Mouse (Mus musculus): Measurements from ENCODE around the gene Zpr1. TPM values are rescaled to one million over a fixed set of nuclear protein-coding genes. Genes with fewer than 3 reads are reported as not detected.
"Not testable (repeated sequence)": the region's sequence is repeated elsewhere in the genome, so short reads cannot be mapped to it uniquely, and the experiment has no call there.

Gene Zpr1
- polyA plus RNA-seq, 1 experiment from 2014 or later, result 23.4 TPM

GRCm38 (mm10) chr9:46314921-46315320, 42.1 kb downstream of the Zpr1 start:
- H3K4me1 ChIP-seq (replicated peaks), result no peaks in the 10 kb centered on the region
- WGBS (ENCODE audit: insufficient replicate concordance), result 48% methylated on average over 2 of the region's 2 CpGs
- H3K9ac ChIP-seq, result no peak overlapping the region
- H3K36me3 ChIP-seq (replicated peaks), result no peaks in the 10 kb centered on the region
- H3K27ac ChIP-seq (replicated peaks), result no peak overlapping the region
- H3K9me3 ChIP-seq (replicated peaks), result no peaks in the 10 kb centered on the region
- H3K27me3 ChIP-seq, result 0 out of 2 replicates have a peak, but pooled peaks cover 10% of the 10 kb centered on the region
- no peak overlapping the region for H3K4me2 ChIP-seq
- no peak overlapping the region for H3K4me3 ChIP-seq (replicated peaks)
- no peak for ATAC-seq (ENCODE audit: insufficient read depth)

- whole genome bisulfite sequencing (ENCODE audit: insufficient replicate concordance), result 59% methylated on average over 11 of the region's 11 CpGs
- Histone ChIP-seq H3K9ac (no peak overlapping the region), H3K4me2 (no peak overlapping the region), H3K36me3 (replicated peaks) (no peaks in the 10 kb centered on the region), H3K4me1 (replicated peaks) (no peaks in the 10 kb centered on the region), H3K4me3 (replicated peaks) (no peak overlapping the region), H3K27me3 (0 out of 2 replicates have a peak, but pooled peaks cover 10% of the 10 kb centered on the region), H3K27ac (replicated peaks) (no peak overlapping the region), H3K9me3 (replicated peaks) (no peaks in the 10 kb centered on the region)
- ATAC-seq (ENCODE audit: insufficient read depth), result no peak
Observed at GRCm38 (mm10) chr9:46315807-46316365, 43.0 kb downstream of the Zpr1 start.

GRCm38 (mm10) chr9:46316388-46316787, 43.5 kb downstream of the Zpr1 start:
- Histone ChIP-seq H3K4me3 (replicated peaks) (no peak overlapping the region), H3K9ac (no peak overlapping the region), H3K36me3 (replicated peaks) (no peaks in the 10 kb centered on the region), H3K4me1 (replicated peaks) (no peaks in the 10 kb centered on the region), H3K27me3 (0 out of 2 replicates have a peak, but pooled peaks cover 10% of the 10 kb centered on the region), H3K27ac (replicated peaks) (no peak overlapping the region), H3K4me2 (no peak overlapping the region), H3K9me3 (replicated peaks) (no peaks in the 10 kb centered on the region)
- 46% methylated on average over 5 of the region's 5 CpGs for WGBS (ENCODE audit: insufficient replicate concordance)
- ATAC-seq (ENCODE audit: insufficient read depth), result no peak

GRCm38 (mm10) chr9:46316909-46317308, 44.0 kb downstream of the Zpr1 start:
- no peaks in the 10 kb centered on the region for H3K36me3 ChIP-seq (replicated peaks)
- H3K4me1 ChIP-seq (replicated peaks), result no peaks in the 10 kb centered on the region
- no peak overlapping the region for H3K27ac ChIP-seq (replicated peaks)
- no peak overlapping the region for H3K4me3 ChIP-seq (replicated peaks)
- no peak overlapping the region for H3K9ac ChIP-seq
- no peaks in the 10 kb centered on the region for H3K9me3 ChIP-seq (replicated peaks)
- H3K4me2 ChIP-seq, result no peak overlapping the region
- 0 out of 2 replicates have a peak, but pooled peaks cover 10% of the 10 kb centered on the region for H3K27me3 ChIP-seq
- WGBS (ENCODE audit: insufficient replicate concordance), result 62% methylated on average over 8 of the region's 8 CpGs
- ATAC-seq (ENCODE audit: insufficient read depth), result no peak

- H3K36me3 ChIP-seq (replicated peaks), result no peaks in the 10 kb centered on the region
- H3K4me3 ChIP-seq (replicated peaks), result no peak overlapping the region
- no peak overlapping the region for H3K4me2 ChIP-seq
- H3K27me3 ChIP-seq, result 0 out of 2 replicates have a peak, but pooled peaks cover 10% of the 10 kb centered on the region
- no peaks in the 10 kb centered on the region for H3K9me3 ChIP-seq (replicated peaks)
- H3K4me1 ChIP-seq (replicated peaks), result no peaks in the 10 kb centered on the region
- no peak overlapping the region for H3K27ac ChIP-seq (replicated peaks)
- no peak overlapping the region for H3K9ac ChIP-seq
- no peak for ATAC-seq (ENCODE audit: insufficient read depth)
- 64% methylated on average over 3 of the region's 3 CpGs for WGBS (ENCODE audit: insufficient replicate concordance)
Observed at GRCm38 (mm10) chr9:46317957-46318356, 45.1 kb downstream of the Zpr1 start.

- not testable (repeated sequence) for H3K27ac ChIP-seq (replicated peaks); H3K4me1 ChIP-seq (replicated peaks); H3K9me3 ChIP-seq (replicated peaks); H3K36me3 ChIP-seq (replicated peaks); H3K27me3 ChIP-seq; ATAC-seq (ENCODE audit: insufficient read depth); H3K4me2 ChIP-seq; H3K4me3 ChIP-seq (replicated peaks); H3K9ac ChIP-seq
- WGBS (ENCODE audit: insufficient replicate concordance), result 61% methylated on average over 6 of the region's 6 CpGs
Observed at GRCm38 (mm10) chr9:46319886-46320285, 47.0 kb downstream of the Zpr1 start, which contains the start of gene 4931429L15Rik. Gene 4931429L15Rik, minus strand, starts transcription at chr9:46319986.

- Histone ChIP-seq H3K4me3 (replicated peaks) (no peak overlapping the region), H3K9me3 (replicated peaks) (no peaks in the 10 kb centered on the region), H3K36me3 (replicated peaks) (no peaks in the 10 kb centered on the region), H3K9ac (no peak overlapping the region), H3K4me2 (no peak overlapping the region), H3K27ac (replicated peaks) (no peak overlapping the region), H3K27me3 (no peaks in the 10 kb centered on the region), H3K4me1 (replicated peaks) (no peaks in the 10 kb centered on the region)
- 55% methylated on average over 2 of the region's 2 CpGs for WGBS (ENCODE audit: insufficient replicate concordance)
- no peak for ATAC-seq (ENCODE audit: insufficient read depth)
Observed at GRCm38 (mm10) chr9:46320461-46320860, 47.6 kb downstream of the Zpr1 start.

GRCm38 (mm10) chr9:46326694-46327405, 54.0 kb downstream of the Zpr1 start:
- Histone ChIP-seq H3K4me2 (no peak overlapping the region), H3K4me1 (replicated peaks) (peaks cover 13% of the 10 kb centered on the region), H3K4me3 (replicated peaks) (no peak overlapping the region), H3K9ac (no peak overlapping the region), H3K27me3 (peaks cover 39% of the 10 kb centered on the region), H3K27ac (replicated peaks) (no peak overlapping the region), H3K36me3 (replicated peaks) (no peaks in the 10 kb centered on the region), H3K9me3 (replicated peaks) (no peaks in the 10 kb centered on the region)
- WGBS (ENCODE audit: insufficient replicate concordance), result 74% methylated on average over 11 of the region's 11 CpGs
- no peak for ATAC-seq (ENCODE audit: insufficient read depth)

GRCm38 (mm10) chr9:46327706-46328571, 55.1 kb downstream of the Zpr1 start:
- Histone ChIP-seq H3K27me3 (peaks cover 43% of the 10 kb centered on the region), H3K4me3 (replicated peaks) (no peak overlapping the region), H3K36me3 (replicated peaks) (no peaks in the 10 kb centered on the region), H3K27ac (replicated peaks) (no peak overlapping the region), H3K4me2 (peak overlapping the region; percentile 63), H3K4me1 (replicated peaks) (peaks cover 13% of the 10 kb centered on the region), H3K9me3 (replicated peaks) (no peaks in the 10 kb centered on the region), H3K9ac (no peak overlapping the region)
- ATAC-seq (ENCODE audit: insufficient read depth), result no peak
- WGBS (ENCODE audit: insufficient replicate concordance), result 52% methylated on average over 25 of the region's 25 CpGs

GRCm38 (mm10) chr9:46328572-46329249, 55.8 kb downstream of the Zpr1 start:
- Histone ChIP-seq H3K27me3 (peaks cover 48% of the 10 kb centered on the region), H3K27ac (replicated peaks) (no peak overlapping the region), H3K36me3 (replicated peaks) (no peaks in the 10 kb centered on the region), H3K4me3 (replicated peaks) (peak overlapping the region; percentile 38), H3K9me3 (replicated peaks) (no peaks in the 10 kb centered on the region), H3K4me2 (peak overlapping the region; percentile 63), H3K9ac (no peak overlapping the region), H3K4me1 (replicated peaks) (peaks cover 13% of the 10 kb centered on the region)
- ATAC-seq (ENCODE audit: insufficient read depth), result no peak
- WGBS (ENCODE audit: insufficient replicate concordance), result 8% methylated on average over 30 of the region's 30 CpGs
